Mouse (Mus musculus): ENCODE data around the gene Lsm14b. TPM values are rescaled to one million over a fixed set of nuclear protein-coding genes. Genes with fewer than 3 reads are reported as not detected.

The Lsm14b gene
- polyA plus RNA-seq, 1 experiment from 2014 or later, result 8.6 TPM

GRCm38 (mm10) chr2:179982715-179983114 lies 42.1 kb upstream of the Lsm14b start:
- Histone ChIP-seq H3K4me1 (ENCODE audit: control insufficient read depth, insufficient read depth, low read length) (no peaks in the 10 kb centered on the region), H3K4me2 (replicated peaks; ENCODE audit: low read depth, low read length) (no peak overlapping the region), H3K27ac (ENCODE audit: low read depth, low read length) (no peak overlapping the region), H3K27me3 (ENCODE audit: control insufficient read depth, insufficient read depth, low read length) (no peaks in the 10 kb centered on the region), H3K9me3 (ENCODE audit: control insufficient read depth, low read length) (no peaks in the 10 kb centered on the region), H3K4me3 (ENCODE audit: low read length) (no peak overlapping the region), H3K36me3 (ENCODE audit: control insufficient read depth, insufficient read depth, low read length) (no peaks in the 10 kb centered on the region), H3K9ac (ENCODE audit: low read depth, low read length) (no peak overlapping the region)
- WGBS, result 75% methylated on average over 3 of the region's 3 CpGs
- no peak for ATAC-seq (ENCODE audit: low FRiP score, low TSS enrichment)

GRCm38 (mm10) chr2:179984830-179985229 lies 40.0 kb upstream of the Lsm14b start:
- H3K4me1 ChIP-seq (ENCODE audit: control insufficient read depth, insufficient read depth, low read length), result no peaks in the 10 kb centered on the region
- H3K9ac ChIP-seq (ENCODE audit: low read depth, low read length), result no peak overlapping the region
- WGBS, result 39% methylated on average over 7 of the region's 7 CpGs
- no peak for ATAC-seq (ENCODE audit: low FRiP score, low TSS enrichment)
- no peaks in the 10 kb centered on the region for H3K36me3 ChIP-seq (ENCODE audit: control insufficient read depth, insufficient read depth, low read length)
- no peak overlapping the region for H3K27ac ChIP-seq (ENCODE audit: low read depth, low read length)
- no peaks in the 10 kb centered on the region for H3K9me3 ChIP-seq (ENCODE audit: control insufficient read depth, low read length)
- H3K27me3 ChIP-seq (ENCODE audit: control insufficient read depth, insufficient read depth, low read length), result no peaks in the 10 kb centered on the region
- no peak overlapping the region for H3K4me3 ChIP-seq (ENCODE audit: low read length)
- H3K4me2 ChIP-seq (replicated peaks; ENCODE audit: low read depth, low read length), result no peak overlapping the region

GRCm38 (mm10) chr2:179985695-179986094 lies 39.1 kb upstream of the Lsm14b start:
- no peak for ATAC-seq (ENCODE audit: low FRiP score, low TSS enrichment)
- H3K27me3 ChIP-seq (ENCODE audit: control insufficient read depth, insufficient read depth, low read length), result no peaks in the 10 kb centered on the region
- 90% methylated on average over 1 of the region's 1 CpGs for WGBS
- H3K4me1 ChIP-seq (ENCODE audit: control insufficient read depth, insufficient read depth, low read length), result no peaks in the 10 kb centered on the region
- H3K27ac ChIP-seq (ENCODE audit: low read depth, low read length), result no peak overlapping the region
- no peak overlapping the region for H3K4me3 ChIP-seq (ENCODE audit: low read length)
- no peaks in the 10 kb centered on the region for H3K36me3 ChIP-seq (ENCODE audit: control insufficient read depth, insufficient read depth, low read length)
- H3K9ac ChIP-seq (ENCODE audit: low read depth, low read length), result no peak overlapping the region
- H3K9me3 ChIP-seq (ENCODE audit: control insufficient read depth, low read length), result no peaks in the 10 kb centered on the region
- no peak overlapping the region for H3K4me2 ChIP-seq (replicated peaks; ENCODE audit: low read depth, low read length)

GRCm38 (mm10) chr2:179986437-179987022 lies 38.3 kb upstream of the Lsm14b start:
- 59% methylated on average over 10 of the region's 10 CpGs for WGBS

GRCm38 (mm10) chr2:179989098-179989497 lies 35.7 kb upstream of the Lsm14b start:
- Histone ChIP-seq H3K9ac (ENCODE audit: low read depth, low read length) (no peak overlapping the region), H3K27me3 (ENCODE audit: control insufficient read depth, insufficient read depth, low read length) (no peaks in the 10 kb centered on the region), H3K4me2 (replicated peaks; ENCODE audit: low read depth, low read length) (no peak overlapping the region), H3K4me3 (ENCODE audit: low read length) (no peak overlapping the region), H3K4me1 (ENCODE audit: control insufficient read depth, insufficient read depth, low read length) (no peaks in the 10 kb centered on the region), H3K9me3 (ENCODE audit: control insufficient read depth, low read length) (no peaks in the 10 kb centered on the region), H3K36me3 (ENCODE audit: control insufficient read depth, insufficient read depth, low read length) (no peaks in the 10 kb centered on the region), H3K27ac (ENCODE audit: low read depth, low read length) (no peak overlapping the region)
- WGBS, result 30% methylated on average over 1 of the region's 1 CpGs
- no peak for ATAC-seq (ENCODE audit: low FRiP score, low TSS enrichment)

More at GRCm38 (mm10) chr2:179986437-179987022, 38.3 kb upstream of the Lsm14b start:
- no peak overlapping the region for H3K27ac ChIP-seq (ENCODE audit: low read depth, low read length)
- no peaks in the 10 kb centered on the region for H3K36me3 ChIP-seq (ENCODE audit: control insufficient read depth, insufficient read depth, low read length)
- no peak overlapping the region for H3K4me3 ChIP-seq (ENCODE audit: low read length)
- ATAC-seq (ENCODE audit: low FRiP score, low TSS enrichment), result no peak
- H3K9me3 ChIP-seq (ENCODE audit: control insufficient read depth, low read length), result no peaks in the 10 kb centered on the region
- H3K4me2 ChIP-seq (replicated peaks; ENCODE audit: low read depth, low read length), result no peak overlapping the region
- no peaks in the 10 kb centered on the region for H3K27me3 ChIP-seq (ENCODE audit: control insufficient read depth, insufficient read depth, low read length)
- H3K4me1 ChIP-seq (ENCODE audit: control insufficient read depth, insufficient read depth, low read length), result no peaks in the 10 kb centered on the region
- no peak overlapping the region for H3K9ac ChIP-seq (ENCODE audit: low read depth, low read length)

- Histone ChIP-seq H3K4me1 (ENCODE audit: control insufficient read depth, insufficient read depth, low read length) (no peaks in the 10 kb centered on the region), H3K9me3 (ENCODE audit: control insufficient read depth, low read length) (no peaks in the 10 kb centered on the region), H3K9ac (ENCODE audit: low read depth, low read length) (no peak overlapping the region), H3K4me2 (replicated peaks; ENCODE audit: low read depth, low read length) (no peak overlapping the region), H3K4me3 (ENCODE audit: low read length) (no peak overlapping the region), H3K27me3 (ENCODE audit: control insufficient read depth, insufficient read depth, low read length) (no peaks in the 10 kb centered on the region), H3K27ac (ENCODE audit: low read depth, low read length) (no peak overlapping the region), H3K36me3 (ENCODE audit: control insufficient read depth, insufficient read depth, low read length) (no peaks in the 10 kb centered on the region)
- WGBS, result 87% methylated on average over 5 of the region's 5 CpGs
- ATAC-seq (ENCODE audit: low FRiP score, low TSS enrichment), result no peak
Observed at GRCm38 (mm10) chr2:179993071-179993470, 31.7 kb upstream of the Lsm14b start.

- 71% methylated on average over 4 of the region's 4 CpGs for WGBS
- H3K4me1 ChIP-seq (ENCODE audit: control insufficient read depth, insufficient read depth, low read length), result no peaks in the 10 kb centered on the region
- H3K27ac ChIP-seq (ENCODE audit: low read depth, low read length), result no peak overlapping the region
- no peaks in the 10 kb centered on the region for H3K36me3 ChIP-seq (ENCODE audit: control insufficient read depth, insufficient read depth, low read length)
- no peak overlapping the region for H3K9ac ChIP-seq (ENCODE audit: low read depth, low read length)
- no peaks in the 10 kb centered on the region for H3K27me3 ChIP-seq (ENCODE audit: control insufficient read depth, insufficient read depth, low read length)
- ATAC-seq (ENCODE audit: low FRiP score, low TSS enrichment), result no peak
- no peak overlapping the region for H3K4me3 ChIP-seq (ENCODE audit: low read length)
- H3K9me3 ChIP-seq (ENCODE audit: control insufficient read depth, low read length), result no peaks in the 10 kb centered on the region
- no peak overlapping the region for H3K4me2 ChIP-seq (replicated peaks; ENCODE audit: low read depth, low read length)
Observed at GRCm38 (mm10) chr2:179998431-179998830, 26.4 kb upstream of the Lsm14b start.

- 88% methylated on average over 9 of the region's 9 CpGs for WGBS
- H3K36me3 ChIP-seq (ENCODE audit: control insufficient read depth, insufficient read depth, low read length), result no peaks in the 10 kb centered on the region
- H3K4me3 ChIP-seq (ENCODE audit: low read length), result no peak overlapping the region
- no peak overlapping the region for H3K27ac ChIP-seq (ENCODE audit: low read depth, low read length)
- no peaks in the 10 kb centered on the region for H3K27me3 ChIP-seq (ENCODE audit: control insufficient read depth, insufficient read depth, low read length)
- no peak overlapping the region for H3K4me2 ChIP-seq (replicated peaks; ENCODE audit: low read depth, low read length)
- no peaks in the 10 kb centered on the region for H3K9me3 ChIP-seq (ENCODE audit: control insufficient read depth, low read length)
- no peak for ATAC-seq (ENCODE audit: low FRiP score, low TSS enrichment)
- no peak overlapping the region for H3K9ac ChIP-seq (ENCODE audit: low read depth, low read length)
- H3K4me1 ChIP-seq (ENCODE audit: control insufficient read depth, insufficient read depth, low read length), result no peaks in the 10 kb centered on the region
Observed at GRCm38 (mm10) chr2:180001635-180002034, 23.2 kb upstream of the Lsm14b start.

GRCm38 (mm10) chr2:180005656-180006351 lies 19.0 kb upstream of the Lsm14b start:
- Histone ChIP-seq H3K9ac (ENCODE audit: low read depth, low read length) (no peak overlapping the region), H3K4me2 (replicated peaks; ENCODE audit: low read depth, low read length) (no peak overlapping the region), H3K27me3 (ENCODE audit: control insufficient read depth, insufficient read depth, low read length) (no peaks in the 10 kb centered on the region), H3K36me3 (ENCODE audit: control insufficient read depth, insufficient read depth, low read length) (no peaks in the 10 kb centered on the region), H3K27ac (ENCODE audit: low read depth, low read length) (no peak overlapping the region), H3K9me3 (ENCODE audit: control insufficient read depth, low read length) (0 out of 2 replicates have a peak, but pooled peaks cover 2% of the 10 kb centered on the region), H3K4me3 (ENCODE audit: low read length) (no peak overlapping the region), H3K4me1 (ENCODE audit: control insufficient read depth, insufficient read depth, low read length) (no peaks in the 10 kb centered on the region)
- no peak for ATAC-seq (ENCODE audit: low FRiP score, low TSS enrichment)
- WGBS, result 50% methylated on average over 5 of the region's 5 CpGs

Data from kidney, embryonic 14.5 days (tissue).